Mouse (Mus musculus): Measurements from ENCODE around the gene Cfap43. TPM values are rescaled to one million over a fixed set of nuclear protein-coding genes. Genes with fewer than 3 reads are reported as not detected.

Cfap43 gene
- polyA plus RNA-seq, 1 experiment from 2014 or later: 0.11 TPM

- H3K27ac ChIP-seq (ENCODE audit: low read depth): no peak overlapping the region
Measured at GRCm38 (mm10) chr19:47725643-47726140, 193.4 kb downstream of the Cfap43 start.

GRCm38 (mm10) chr19:47724903-47725302 lies 194.2 kb downstream of the Cfap43 start:
- no peak for ATAC-seq (replicated peaks; ENCODE audit: low FRiP score, low TSS enrichment, low read depth)
- DNase-seq (ENCODE audit: low spot score): no peak
- Histone ChIP-seq H3K9ac (ENCODE audit: low read length) (no peak overlapping the region), H3K27me3 (replicated peaks; ENCODE audit: control insufficient read depth, insufficient read depth, low read length) (no peaks in the 10 kb centered on the region), H3K36me3 (ENCODE audit: control insufficient read depth, insufficient read depth, low read length) (no peaks in the 10 kb centered on the region), H3K4me3 (ENCODE audit: low read depth, low read length) (no peak overlapping the region), H3K9me3 (ENCODE audit: control insufficient read depth, low read length) (no peaks in the 10 kb centered on the region), H3K4me2 (ENCODE audit: low read length) (no peak overlapping the region), H3K27ac (ENCODE audit: low read depth) (no peak overlapping the region), H3K4me1 (replicated peaks; ENCODE audit: control insufficient read depth, insufficient read depth, low read length) (peaks cover 9% of the 10 kb centered on the region; the same call in 1 of the 2 replicates)
- 73% methylated on average over 4 of the region's 4 CpGs for WGBS

More at GRCm38 (mm10) chr19:47725643-47726140, 193.4 kb downstream of the Cfap43 start:
- Histone ChIP-seq H3K36me3 (ENCODE audit: control insufficient read depth, insufficient read depth, low read length) (no peaks in the 10 kb centered on the region), H3K27me3 (replicated peaks; ENCODE audit: control insufficient read depth, insufficient read depth, low read length) (no peaks in the 10 kb centered on the region), H3K4me2 (ENCODE audit: low read length) (no peak overlapping the region), H3K9me3 (ENCODE audit: control insufficient read depth, low read length) (no peaks in the 10 kb centered on the region), H3K4me1 (replicated peaks; ENCODE audit: control insufficient read depth, insufficient read depth, low read length) (peaks cover 15% of the 10 kb centered on the region), H3K9ac (ENCODE audit: low read length) (no peak overlapping the region), H3K4me3 (ENCODE audit: low read depth, low read length) (no peak overlapping the region)
- WGBS: 86% methylated on average over 7 of the region's 7 CpGs
- no peak for ATAC-seq (replicated peaks; ENCODE audit: low FRiP score, low TSS enrichment, low read depth)
- DNase-seq (ENCODE audit: low spot score): no peak

- peaks cover 8% of the 10 kb centered on the region; the same call in 1 of the 2 replicates for H3K4me1 ChIP-seq (replicated peaks; ENCODE audit: control insufficient read depth, insufficient read depth, low read length)
- no peak for ATAC-seq (replicated peaks; ENCODE audit: low FRiP score, low TSS enrichment, low read depth)
- no peaks in the 10 kb centered on the region for H3K9me3 ChIP-seq (ENCODE audit: control insufficient read depth, low read length)
- H3K4me2 ChIP-seq (ENCODE audit: low read length): no peak overlapping the region
- no peak for DNase-seq (ENCODE audit: low spot score)
- H3K9ac ChIP-seq (ENCODE audit: low read length): no peak overlapping the region
- no peak overlapping the region for H3K27ac ChIP-seq (ENCODE audit: low read depth)
- WGBS: 23% methylated on average over 6 of the region's 6 CpGs
- H3K4me3 ChIP-seq (ENCODE audit: low read depth, low read length): no peak overlapping the region
- no peaks in the 10 kb centered on the region for H3K27me3 ChIP-seq (replicated peaks; ENCODE audit: control insufficient read depth, insufficient read depth, low read length)
- no peaks in the 10 kb centered on the region for H3K36me3 ChIP-seq (ENCODE audit: control insufficient read depth, insufficient read depth, low read length)
Measured at GRCm38 (mm10) chr19:47722471-47722870, 196.6 kb downstream of the Cfap43 start.

DNA sequence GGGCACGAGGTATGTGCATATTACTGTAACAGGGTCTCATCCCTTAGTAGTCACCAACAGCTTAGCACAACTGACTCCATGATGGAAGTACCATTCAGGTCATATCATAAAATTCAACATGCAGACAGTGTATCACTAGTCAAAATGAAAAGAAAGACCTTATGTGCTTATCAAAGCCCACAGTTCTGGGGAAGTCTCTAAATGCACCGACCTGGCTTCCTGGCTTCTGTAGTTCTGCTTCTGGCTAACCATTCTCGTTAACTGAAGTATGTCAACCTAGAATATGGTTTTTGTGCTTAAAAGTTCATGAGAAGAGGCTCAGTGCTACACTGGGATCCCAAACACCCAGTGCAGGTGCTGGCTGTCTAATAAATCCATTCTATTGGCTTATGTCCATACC lies 199.9 kb downstream of the Cfap43 start:
- WGBS: 88% methylated on average over 3 of the region's 3 CpGs
- no peak for DNase-seq (ENCODE audit: low spot score)
- Histone ChIP-seq H3K9me3 (ENCODE audit: control insufficient read depth, low read length) (no peaks in the 10 kb centered on the region), H3K27me3 (replicated peaks; ENCODE audit: control insufficient read depth, insufficient read depth, low read length) (no peaks in the 10 kb centered on the region), H3K4me3 (ENCODE audit: low read depth, low read length) (no peak overlapping the region), H3K4me1 (replicated peaks; ENCODE audit: control insufficient read depth, insufficient read depth, low read length) (peaks cover 8% of the 10 kb centered on the region; the same call in 1 of the 2 replicates), H3K27ac (ENCODE audit: low read depth) (no peak overlapping the region), H3K4me2 (ENCODE audit: low read length) (no peak overlapping the region), H3K36me3 (ENCODE audit: control insufficient read depth, insufficient read depth, low read length) (no peaks in the 10 kb centered on the region), H3K9ac (ENCODE audit: low read length) (no peak overlapping the region)
- ATAC-seq (replicated peaks; ENCODE audit: low FRiP score, low TSS enrichment, low read depth): no peak

- no peak for DNase-seq (ENCODE audit: low spot score)
- no peaks in the 10 kb centered on the region for H3K27me3 ChIP-seq (replicated peaks; ENCODE audit: control insufficient read depth, insufficient read depth, low read length)
- WGBS: 59% methylated on average over 2 of the region's 2 CpGs
- no peaks in the 10 kb centered on the region for H3K36me3 ChIP-seq (ENCODE audit: control insufficient read depth, insufficient read depth, low read length)
- H3K9ac ChIP-seq (ENCODE audit: low read length): no peak overlapping the region
- no peak overlapping the region for H3K4me3 ChIP-seq (ENCODE audit: low read depth, low read length)
- H3K4me2 ChIP-seq (ENCODE audit: low read length): no peak overlapping the region
- no peak overlapping the region for H3K27ac ChIP-seq (ENCODE audit: low read depth)
- ATAC-seq (replicated peaks; ENCODE audit: low FRiP score, low TSS enrichment, low read depth): no peak
- H3K9me3 ChIP-seq (ENCODE audit: control insufficient read depth, low read length): no peaks in the 10 kb centered on the region
- no peaks in the 10 kb centered on the region for H3K4me1 ChIP-seq (replicated peaks; ENCODE audit: control insufficient read depth, insufficient read depth, low read length)
Measured at GRCm38 (mm10) chr19:47716144-47716543, 202.9 kb downstream of the Cfap43 start.

DNA sequence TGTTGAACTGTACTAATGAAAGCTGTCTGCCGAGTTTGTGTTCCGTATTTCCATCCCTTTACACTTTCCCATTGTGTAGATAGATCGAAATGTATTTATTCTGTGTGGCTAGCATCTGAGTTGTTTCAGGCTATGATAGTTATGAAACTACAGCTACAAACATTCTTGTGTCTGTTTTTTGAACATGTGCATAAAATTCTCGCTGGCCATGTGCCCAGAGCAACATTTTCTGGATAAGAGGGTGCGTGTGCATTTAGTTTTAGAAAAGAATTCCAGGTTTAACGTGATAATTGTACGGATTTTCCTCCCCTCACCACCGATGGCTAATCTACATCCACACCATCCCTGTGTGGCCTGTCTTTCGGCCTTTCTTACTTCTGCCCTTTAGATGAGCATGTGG lies 205.6 kb downstream of the Cfap43 start:
- Histone ChIP-seq H3K9ac (ENCODE audit: low read length) (no peak overlapping the region), H3K4me1 (replicated peaks; ENCODE audit: control insufficient read depth, insufficient read depth, low read length) (no peaks in the 10 kb centered on the region), H3K27me3 (replicated peaks; ENCODE audit: control insufficient read depth, insufficient read depth, low read length) (no peaks in the 10 kb centered on the region), H3K9me3 (ENCODE audit: control insufficient read depth, low read length) (no peaks in the 10 kb centered on the region), H3K27ac (ENCODE audit: low read depth) (peak overlapping the region; percentile 14; the same call in 1 of the 2 replicates), H3K36me3 (ENCODE audit: control insufficient read depth, insufficient read depth, low read length) (no peaks in the 10 kb centered on the region), H3K4me3 (ENCODE audit: low read depth, low read length) (no peak overlapping the region), H3K4me2 (ENCODE audit: low read length) (no peak overlapping the region)
- WGBS: 68% methylated on average over 9 of the region's 9 CpGs
- DNase-seq (ENCODE audit: low spot score) (no peak), ATAC-seq (replicated peaks; ENCODE audit: low FRiP score, low TSS enrichment, low read depth) (no peak)

- no peaks in the 10 kb centered on the region for H3K27me3 ChIP-seq (replicated peaks; ENCODE audit: control insufficient read depth, insufficient read depth, low read length)
- 0 out of 2 replicates have a peak, but pooled peaks cover under 1% of the 10 kb centered on the region for H3K4me1 ChIP-seq (replicated peaks; ENCODE audit: control insufficient read depth, insufficient read depth, low read length)
- no peaks in the 10 kb centered on the region for H3K9me3 ChIP-seq (ENCODE audit: control insufficient read depth, low read length)
- ATAC-seq (replicated peaks; ENCODE audit: low FRiP score, low TSS enrichment, low read depth) (no peak), DNase-seq (ENCODE audit: low spot score) (no peak)
- H3K27ac ChIP-seq (ENCODE audit: low read depth): no peak overlapping the region
- H3K9ac ChIP-seq (ENCODE audit: low read length): no peak overlapping the region
- 79% methylated on average over 4 of the region's 4 CpGs for WGBS
- no peak overlapping the region for H3K4me3 ChIP-seq (ENCODE audit: low read depth, low read length)
- no peaks in the 10 kb centered on the region for H3K36me3 ChIP-seq (ENCODE audit: control insufficient read depth, insufficient read depth, low read length)
- no peak overlapping the region for H3K4me2 ChIP-seq (ENCODE audit: low read length)
Measured at GRCm38 (mm10) chr19:47710376-47710775, 208.7 kb downstream of the Cfap43 start.

- H3K9me3 ChIP-seq (ENCODE audit: control insufficient read depth, low read length): no peaks in the 10 kb centered on the region; the same call in 1 of the 2 replicates
- no peaks in the 10 kb centered on the region for H3K27me3 ChIP-seq (replicated peaks; ENCODE audit: control insufficient read depth, insufficient read depth, low read length)
- H3K4me1 ChIP-seq (replicated peaks; ENCODE audit: control insufficient read depth, insufficient read depth, low read length): peaks cover 7% of the 10 kb centered on the region; the same call in 1 of the 2 replicates
- H3K9ac ChIP-seq (ENCODE audit: low read length): no peak overlapping the region
- H3K4me2 ChIP-seq (ENCODE audit: low read length): no peak overlapping the region
- H3K36me3 ChIP-seq (ENCODE audit: control insufficient read depth, insufficient read depth, low read length): no peaks in the 10 kb centered on the region
- WGBS: 94% methylated on average over 8 of the region's 8 CpGs
- DNase-seq (ENCODE audit: low spot score) (no peak), ATAC-seq (replicated peaks; ENCODE audit: low FRiP score, low TSS enrichment, low read depth) (no peak)
- no peak overlapping the region for H3K4me3 ChIP-seq (ENCODE audit: low read depth, low read length)
- no peak overlapping the region for H3K27ac ChIP-seq (ENCODE audit: low read depth)
Measured at GRCm38 (mm10) chr19:47705772-47706309, 213.2 kb downstream of the Cfap43 start.

Measured in intestine, embryonic 14.5 days (tissue).